Mouse (Mus musculus): ENCODE data around the gene Gripap1. TPM values are rescaled to one million over a fixed set of nuclear protein-coding genes. Genes with fewer than 3 reads are reported as not detected.
A peak's percentile ranks its signal among the peaks of the same experiment; 100 is the strongest.
"Not testable (repeated sequence)": the region's sequence is repeated elsewhere in the genome, so short reads cannot be mapped to it uniquely, and the experiment has no call there.

The Gripap1 gene
- polyA plus RNA-seq, 1 experiment: 23.2 TPM

DNA sequence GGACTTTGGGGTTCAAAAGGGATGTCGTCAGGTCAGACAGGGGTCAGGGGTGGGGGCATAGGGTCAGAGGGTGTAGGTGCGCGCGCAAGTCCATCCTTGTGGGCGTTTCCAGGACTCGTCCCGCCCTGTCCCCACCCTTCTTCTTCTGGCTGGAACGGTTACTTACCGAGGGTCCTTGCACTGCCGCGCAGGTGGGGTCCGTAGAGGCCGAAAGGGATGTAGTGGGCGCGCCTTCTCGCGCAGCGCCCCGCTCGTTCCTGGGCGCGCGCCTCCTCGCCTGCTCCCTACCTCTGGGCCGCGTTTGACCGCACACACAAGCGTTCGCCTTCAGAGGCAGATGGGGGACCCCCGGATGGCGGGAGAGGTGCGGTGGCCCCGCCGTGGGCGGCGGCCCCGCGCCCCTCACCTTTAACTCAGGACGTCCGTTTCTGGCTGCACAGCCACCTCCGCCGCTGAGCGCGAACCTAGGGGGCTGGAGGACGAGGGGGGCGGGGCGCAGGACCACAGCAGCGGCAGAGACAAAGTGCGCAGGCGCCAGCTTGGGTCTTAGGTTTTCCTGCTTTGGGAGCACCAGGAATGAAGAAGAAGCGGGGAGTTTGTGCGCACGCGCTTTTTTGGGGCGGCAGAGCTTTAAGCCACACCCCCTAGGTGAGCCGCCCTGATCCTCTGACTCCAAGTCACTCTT is 39.0 kb upstream of the Gripap1 start, which contains the start of gene Ccdc120:
Gene Ccdc120, minus strand, starts transcription at position 474 of the 685 bp plus-strand sequence.
- 6% methylated on average over 52 of the region's 56 CpGs for WGBS
- H3K4me3 ChIP-seq (ENCODE audit: low read depth, low read length): peak within 1 kb of the TSS; percentile 96
- no peak within 1 kb of the TSS for H3K27ac ChIP-seq (ENCODE audit: insufficient read depth, low read depth, low read length)
- no peaks in the 10 kb centered on the region for H3K36me3 ChIP-seq (ENCODE audit: control insufficient read depth, insufficient read depth, low read length)
- H3K4me1 ChIP-seq (ENCODE audit: control insufficient read depth, insufficient read depth, insufficient read length, low read length): no peaks in the 10 kb centered on the region
- H3K27me3 ChIP-seq (ENCODE audit: control insufficient read depth, insufficient read depth, low read length): no peaks in the 10 kb centered on the region
- TF ChIP-seq CTCF (IDR thresholded peaks at IDR 0.05; ENCODE audit: extremely low read depth, insufficient read length, insufficient replicate concordance, low read depth, low read length): no peak
- TF ChIP-seq POLR2A (IDR thresholded peaks at IDR 0.05; ENCODE audit: low read depth, low read length): no peak

DNA sequence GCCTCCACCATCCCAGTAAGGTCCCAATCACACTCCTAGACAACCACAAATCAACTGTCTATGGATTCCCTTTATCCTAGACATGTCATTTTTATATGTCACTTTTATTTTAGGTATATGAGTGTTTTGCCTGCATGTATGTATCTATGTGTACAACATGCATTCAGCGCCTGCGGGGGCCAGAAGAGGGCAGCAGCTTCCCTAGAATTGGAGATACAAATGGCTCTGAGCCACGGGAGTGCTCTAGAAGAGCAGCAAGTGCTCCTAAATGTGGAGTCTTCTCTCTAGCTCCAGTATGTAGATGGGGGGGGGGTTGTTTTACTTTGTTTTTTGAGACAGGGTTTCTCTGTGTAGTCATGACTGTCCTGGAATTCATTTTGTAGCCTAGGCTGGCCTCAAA is 35.9 kb upstream of the Gripap1 start:
- H3K4me3 ChIP-seq (ENCODE audit: low read depth, low read length); H3K36me3 ChIP-seq (ENCODE audit: control insufficient read depth, insufficient read depth, low read length); H3K27me3 ChIP-seq (ENCODE audit: control insufficient read depth, insufficient read depth, low read length); H3K27ac ChIP-seq (ENCODE audit: insufficient read depth, low read depth, low read length); H3K4me1 ChIP-seq (ENCODE audit: control insufficient read depth, insufficient read depth, insufficient read length, low read length): not testable (repeated sequence)
- TF ChIP-seq CTCF (IDR thresholded peaks at IDR 0.05; ENCODE audit: extremely low read depth, insufficient read length, insufficient replicate concordance, low read depth, low read length): peak; percentile 15; the same call in 1 of the 2 replicates
- WGBS: 9% methylated on average over 3 of the region's 3 CpGs

- H3K27ac ChIP-seq (ENCODE audit: insufficient read depth, low read depth, low read length): peak within 1 kb of the TSS; percentile 86
- peak within 1 kb of the TSS; percentile 98 for H3K4me3 ChIP-seq (ENCODE audit: low read depth, low read length)
- peaks cover 10% of the 10 kb centered on the region for H3K36me3 ChIP-seq (ENCODE audit: control insufficient read depth, insufficient read depth, low read length)
- H3K4me1 ChIP-seq (ENCODE audit: control insufficient read depth, insufficient read depth, insufficient read length, low read length): peaks cover 2% of the 10 kb centered on the region; the same call in 1 of the 2 replicates
- H3K27me3 ChIP-seq (ENCODE audit: control insufficient read depth, insufficient read depth, low read length): no peaks in the 10 kb centered on the region
- 14% methylated on average over 38 of the region's 38 CpGs for WGBS
- no peak for TF ChIP-seq CTCF (IDR thresholded peaks at IDR 0.05; ENCODE audit: extremely low read depth, insufficient read length, insufficient replicate concordance, low read depth, low read length)
- peak; percentile 30; the same call in 1 of the 2 replicates for TF ChIP-seq POLR2A (IDR thresholded peaks at IDR 0.05; ENCODE audit: low read depth, low read length)
Measured at GRCm38 (mm10) chrX:7762137-7762920, 27.2 kb upstream of the Gripap1 start, which contains the start of gene Tfe3. TSS of gene Tfe3 (plus strand) at chrX:7762560.

DNA sequence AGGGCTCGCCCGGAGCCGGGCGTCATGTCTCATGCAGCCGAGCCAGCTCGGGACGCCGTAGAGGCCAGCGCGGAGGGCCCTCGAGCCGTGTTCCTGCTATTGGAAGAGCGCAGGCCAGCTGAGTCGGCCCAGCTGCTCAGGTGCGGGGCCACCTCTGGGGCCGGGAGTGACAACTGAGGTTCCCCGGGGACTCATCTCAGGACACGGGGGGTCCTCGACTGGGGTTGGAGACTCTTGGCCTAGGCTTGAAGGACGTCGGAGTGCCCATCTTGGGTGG is 26.7 kb upstream of the Gripap1 start:
- 14% methylated on average over 21 of the region's 21 CpGs for WGBS
- peak overlapping the region; percentile 98 for H3K4me3 ChIP-seq (ENCODE audit: low read depth, low read length)
- peaks cover 2% of the 10 kb centered on the region; the same call in 1 of the 2 replicates for H3K4me1 ChIP-seq (ENCODE audit: control insufficient read depth, insufficient read depth, insufficient read length, low read length)
- peaks cover 16% of the 10 kb centered on the region for H3K36me3 ChIP-seq (ENCODE audit: control insufficient read depth, insufficient read depth, low read length)
- peak overlapping the region; percentile 86 for H3K27ac ChIP-seq (ENCODE audit: insufficient read depth, low read depth, low read length)
- TF ChIP-seq POLR2A (IDR thresholded peaks at IDR 0.05; ENCODE audit: low read depth, low read length) (no peak), CTCF (IDR thresholded peaks at IDR 0.05; ENCODE audit: extremely low read depth, insufficient read length, insufficient replicate concordance, low read depth, low read length) (no peak)
- no peaks in the 10 kb centered on the region for H3K27me3 ChIP-seq (ENCODE audit: control insufficient read depth, insufficient read depth, low read length)

DNA sequence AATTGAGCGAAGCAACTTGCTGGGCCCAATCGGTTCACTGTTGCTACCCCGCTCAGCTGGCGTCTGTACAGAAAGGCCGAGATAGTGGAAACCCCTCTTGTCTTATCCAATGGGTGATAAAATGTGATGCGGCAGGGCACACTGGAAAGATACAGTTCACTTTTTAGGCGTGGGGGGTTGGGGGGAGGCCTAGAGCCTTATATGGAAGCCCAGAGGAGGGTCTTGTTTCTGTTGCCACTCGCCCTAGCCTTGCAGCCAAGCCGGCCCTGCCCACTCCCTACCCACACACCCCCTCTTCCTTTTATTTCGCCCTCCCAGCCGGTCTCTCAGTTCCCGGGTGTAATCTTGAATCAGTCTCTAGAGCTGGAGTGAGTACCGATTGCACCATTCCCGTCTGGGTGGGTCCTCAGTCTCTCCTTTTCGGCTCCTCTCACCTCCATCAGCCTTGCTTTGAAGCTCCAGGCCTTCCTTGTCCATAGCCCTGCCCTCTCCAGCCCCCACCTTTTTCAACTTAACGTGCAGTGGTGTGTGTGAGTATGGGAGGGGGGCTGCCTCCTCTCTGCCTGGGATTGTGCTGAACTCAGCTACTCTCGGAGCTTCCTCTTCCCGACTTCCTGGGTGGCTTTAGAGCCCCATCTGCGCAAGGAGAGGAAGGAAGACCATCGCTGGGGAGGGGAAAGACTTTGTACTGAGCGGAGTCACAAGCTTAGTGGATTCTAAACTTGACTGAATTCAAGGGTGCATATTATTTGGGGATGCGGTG is 25.8 kb upstream of the Gripap1 start:
- TF ChIP-seq POLR2A (IDR thresholded peaks at IDR 0.05; ENCODE audit: low read depth, low read length) (no peak), CTCF (IDR thresholded peaks at IDR 0.05; ENCODE audit: extremely low read depth, insufficient read length, insufficient replicate concordance, low read depth, low read length) (no peak)
- peaks cover 22% of the 10 kb centered on the region for H3K36me3 ChIP-seq (ENCODE audit: control insufficient read depth, insufficient read depth, low read length)
- H3K4me3 ChIP-seq (ENCODE audit: low read depth, low read length): peak overlapping the region; percentile 98
- no peaks in the 10 kb centered on the region for H3K27me3 ChIP-seq (ENCODE audit: control insufficient read depth, insufficient read depth, low read length)
- peaks cover 2% of the 10 kb centered on the region; the same call in 1 of the 2 replicates for H3K4me1 ChIP-seq (ENCODE audit: control insufficient read depth, insufficient read depth, insufficient read length, low read length)
- H3K27ac ChIP-seq (ENCODE audit: insufficient read depth, low read depth, low read length): peak overlapping the region; percentile 86
- 13% methylated on average over 22 of the region's 22 CpGs for WGBS

GRCm38 (mm10) chrX:7764657-7765280 is 24.8 kb upstream of the Gripap1 start:
- TF ChIP-seq CTCF (IDR thresholded peaks at IDR 0.05; ENCODE audit: extremely low read depth, insufficient read length, insufficient replicate concordance, low read depth, low read length): no peak
- TF ChIP-seq POLR2A (IDR thresholded peaks at IDR 0.05; ENCODE audit: low read depth, low read length): no peak
- peaks cover 27% of the 10 kb centered on the region for H3K36me3 ChIP-seq (ENCODE audit: control insufficient read depth, insufficient read depth, low read length)
- 47% methylated on average over 9 of the region's 9 CpGs for WGBS
- no peak overlapping the region for H3K4me3 ChIP-seq (ENCODE audit: low read depth, low read length)
- peaks cover 2% of the 10 kb centered on the region; the same call in 1 of the 2 replicates for H3K4me1 ChIP-seq (ENCODE audit: control insufficient read depth, insufficient read depth, insufficient read length, low read length)
- H3K27ac ChIP-seq (ENCODE audit: insufficient read depth, low read depth, low read length): no peak overlapping the region
- H3K27me3 ChIP-seq (ENCODE audit: control insufficient read depth, insufficient read depth, low read length): no peaks in the 10 kb centered on the region
